Mouse (Mus musculus) heart, embryonic 16.5 days (tissue): Measurements from ENCODE around the gene Scgb1a1. TPM values are rescaled to one million over a fixed set of nuclear protein-coding genes. Genes with fewer than 3 reads are reported as not detected.

Experiments used
- ATAC-seq: fragments of 200-750 bp; cut with Nextera tagmentation; replicated peaks from 2 replicates; pipeline ENCODE4 v1.8.0; 2017; ENCODE audit warnings: moderate number of reproducible peaks; ENCODE audit not compliant: insufficient read depth, low FRiP score; ENCODE audit errors: extremely low read depth
- H3K27ac ChIP-seq: fragments of 300-500 bp; sonication (generic); 2 replicates; pipeline ENCODE4 v1.5.1; 2014; ENCODE audit warnings: mild to moderate bottlenecking, low read length, control low read depth, moderate library complexity
- H3K27me3 ChIP-seq: fragments of 300-500 bp; sonication (generic); 2 replicates; pipeline ENCODE4 v1.6.1; 2014; ENCODE audit warnings: low read length, mixed read lengths; ENCODE audit not compliant: control insufficient read depth, insufficient read depth
- H3K36me3 ChIP-seq: fragments of 300-500 bp; sonication (generic); 2 replicates; pipeline ENCODE4 v1.6.1; 2014; ENCODE audit not compliant: control insufficient read depth, insufficient read depth
- H3K4me1 ChIP-seq: fragments of 300-500 bp; sonication (generic); 2 replicates; pipeline ENCODE4 v1.6.1; 2014; ENCODE audit warnings: low read length, mixed read lengths; ENCODE audit not compliant: control insufficient read depth, insufficient read depth
- H3K4me2 ChIP-seq: fragments of 300-500 bp; sonication (generic); 2 replicates; pipeline ENCODE4 v1.6.1; 2014; ENCODE audit warnings: low read depth, mild to moderate bottlenecking, control low read depth, low read length
- H3K4me3 ChIP-seq: fragments of 300-500 bp; sonication (generic); 2 replicates; pipeline ENCODE4 v1.5.1; 2014; ENCODE audit warnings: mild to moderate bottlenecking, control low read depth, low read length
- H3K9ac ChIP-seq: fragments of 300-500 bp; sonication (generic); 2 replicates; pipeline ENCODE4 v1.6.1; 2014; ENCODE audit warnings: low read length, control low read depth
- H3K9me3 ChIP-seq: fragments of 300-500 bp; sonication (generic); replicated peaks from 2 replicates; pipeline ENCODE4 v1.6.1; 2016; ENCODE audit warnings: low read length; ENCODE audit not compliant: control insufficient read depth
- WGBS: fragments of 180-500 bp; shearing (Covaris S2); extraction: QIAGEN DNeasy Blood & Tissue Kit; methylation state at CpG from one replicate; pipeline ENCODE4 v1.1.7; 2014; 5-methylcytosine and 5-hydroxymethylcytosine counted together
- polyA plus RNA-seq: library from polyadenylated mRNA; unstranded; fragments of >200 nt; fragmentation: Nextera tagmentation; extraction: Ambion mirVana; gene quantifications from 2 replicates; pipeline ENCODE4 v1.2.1, GENCODE M21; 2015

Gene Scgb1a1
- polyA plus RNA-seq, 1 experiment from 2014 or later = 0.91 TPM

DNA sequence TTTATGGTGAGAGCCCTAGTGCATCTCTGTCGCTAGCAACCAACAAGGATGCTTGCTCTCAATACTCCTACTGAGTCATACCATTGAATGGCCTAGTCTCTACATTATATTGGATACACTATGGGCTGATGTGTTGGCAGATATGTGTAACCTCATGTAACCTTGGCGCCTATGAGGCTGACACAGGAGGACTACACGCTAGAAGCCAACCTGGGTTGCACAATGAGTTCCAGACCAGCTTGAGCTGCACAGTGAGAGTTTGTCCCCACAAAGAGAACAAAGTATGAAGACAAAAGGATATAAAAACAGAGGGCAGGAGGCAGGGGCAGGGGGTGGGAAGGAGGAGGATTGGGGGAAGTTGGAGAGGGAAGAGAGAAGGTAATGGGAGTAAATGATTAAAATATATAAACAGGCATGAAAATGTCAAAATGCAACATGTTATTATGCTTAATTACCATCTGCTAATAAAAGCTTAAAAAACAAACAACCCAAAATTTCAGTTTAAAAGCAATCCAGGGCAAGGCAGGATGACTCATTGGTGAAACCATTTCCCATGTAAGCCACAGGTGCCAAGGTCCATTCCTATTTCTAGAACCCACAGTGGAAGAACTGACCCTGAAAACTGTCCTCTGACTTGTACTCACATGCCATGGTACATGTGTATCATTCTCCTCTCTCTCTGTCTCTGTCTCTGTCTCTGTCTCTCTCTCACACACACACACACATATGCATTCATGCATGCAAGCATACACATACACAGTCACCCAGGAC lies 32.1 kb upstream of the Scgb1a1 start:
- no peaks in the 10 kb centered on the region for H3K9me3 ChIP-seq
- 94% methylated on average over 3 of the region's 3 CpGs for WGBS
- no peak for ATAC-seq
- no peak overlapping the region for H3K4me2 ChIP-seq
- H3K36me3 ChIP-seq = no peaks in the 10 kb centered on the region; the same call in 1 of the 2 replicates
- H3K9ac ChIP-seq = no peak overlapping the region
- H3K4me3 ChIP-seq = no peak overlapping the region
- H3K27me3 ChIP-seq = no peaks in the 10 kb centered on the region
- H3K27ac ChIP-seq = no peak overlapping the region
- H3K4me1 ChIP-seq = peaks cover 12% of the 10 kb centered on the region

DNA sequence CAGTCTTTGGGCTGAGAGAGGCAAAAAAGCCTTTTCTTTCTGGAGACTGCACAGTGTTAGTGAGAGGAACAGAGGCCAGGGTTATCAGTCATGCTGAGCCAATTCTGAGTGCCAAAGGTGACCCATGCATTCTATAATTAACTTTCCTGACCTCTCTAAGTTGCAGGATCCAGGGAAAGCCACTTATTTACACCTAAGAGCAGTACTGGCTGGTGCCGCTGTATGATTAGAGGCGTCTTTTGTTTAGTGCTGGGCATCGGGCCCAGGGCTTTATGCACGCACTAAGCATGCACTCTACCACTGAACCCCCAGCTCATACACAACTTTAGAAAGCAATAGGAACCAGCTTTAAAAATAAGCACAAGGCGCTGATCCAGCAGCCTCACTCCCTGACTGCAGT lies 29.5 kb upstream of the Scgb1a1 start:
- H3K27ac ChIP-seq = peak overlapping the region; percentile 84
- peaks cover 12% of the 10 kb centered on the region for H3K4me1 ChIP-seq
- H3K9me3 ChIP-seq = no peaks in the 10 kb centered on the region
- WGBS = 40% methylated on average over 5 of the region's 5 CpGs
- no peaks in the 10 kb centered on the region for H3K27me3 ChIP-seq
- no peak overlapping the region for H3K4me3 ChIP-seq
- H3K4me2 ChIP-seq = peak overlapping the region; percentile 30
- peak; percentile 95 for ATAC-seq
- peak overlapping the region; percentile 35; the same call in 1 of the 2 replicates for H3K9ac ChIP-seq
- H3K36me3 ChIP-seq = peaks cover 8% of the 10 kb centered on the region

- H3K27me3 ChIP-seq = no peaks in the 10 kb centered on the region
- H3K9ac ChIP-seq = no peak overlapping the region
- no peak overlapping the region for H3K4me3 ChIP-seq
- no peak overlapping the region for H3K27ac ChIP-seq
- H3K4me1 ChIP-seq = peaks cover 12% of the 10 kb centered on the region
- peaks cover 8% of the 10 kb centered on the region for H3K36me3 ChIP-seq
- no peak overlapping the region for H3K4me2 ChIP-seq
- H3K9me3 ChIP-seq = no peaks in the 10 kb centered on the region
- no peak for ATAC-seq
- 73% methylated on average over 4 of the region's 4 CpGs for WGBS
These were observed 28.5 kb upstream of the Scgb1a1 start for GRCm38 (mm10) chr19:9116268-9116667.

DNA sequence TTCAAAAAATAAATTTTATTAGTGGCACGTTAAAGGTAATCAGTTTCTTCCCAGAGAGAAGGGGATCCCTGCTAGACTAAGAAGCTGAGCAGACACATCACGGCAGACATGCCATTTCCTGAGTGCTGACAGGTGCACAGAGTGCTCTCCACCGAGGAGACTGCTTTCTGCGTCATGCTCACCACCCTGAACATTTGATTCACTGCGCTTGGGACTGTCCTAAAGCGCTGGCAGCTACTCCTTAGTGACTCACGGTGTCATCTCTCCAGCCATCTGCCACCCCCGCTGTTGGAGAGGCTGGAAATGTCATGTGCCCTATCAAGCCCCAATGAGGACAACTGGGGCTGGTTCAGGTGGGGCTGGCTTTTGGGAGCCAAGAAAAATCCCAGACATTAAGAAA lies 24.3 kb upstream of the Scgb1a1 start:
- H3K4me1 ChIP-seq = peaks cover 8% of the 10 kb centered on the region
- H3K9me3 ChIP-seq = no peaks in the 10 kb centered on the region
- 50% methylated on average over 8 of the region's 8 CpGs for WGBS
- no peaks in the 10 kb centered on the region for H3K27me3 ChIP-seq
- peaks cover 8% of the 10 kb centered on the region for H3K36me3 ChIP-seq
- no peak for ATAC-seq
- H3K4me2 ChIP-seq = no peak overlapping the region
- no peak overlapping the region for H3K4me3 ChIP-seq
- no peak overlapping the region for H3K27ac ChIP-seq
- no peak overlapping the region for H3K9ac ChIP-seq

- WGBS = 44% methylated on average over 4 of the region's 4 CpGs
- ATAC-seq = peak; percentile 47
- Histone ChIP-seq H3K9ac (no peak overlapping the region), H3K4me3 (no peak overlapping the region), H3K9me3 (no peaks in the 10 kb centered on the region), H3K4me2 (no peak overlapping the region), H3K4me1 (peaks cover 19% of the 10 kb centered on the region), H3K27me3 (no peaks in the 10 kb centered on the region), H3K36me3 (peaks cover 8% of the 10 kb centered on the region; the same call in 1 of the 2 replicates), H3K27ac (no peak overlapping the region)
These were observed 22.6 kb upstream of the Scgb1a1 start for GRCm38 (mm10) chr19:9110182-9110869.

DNA sequence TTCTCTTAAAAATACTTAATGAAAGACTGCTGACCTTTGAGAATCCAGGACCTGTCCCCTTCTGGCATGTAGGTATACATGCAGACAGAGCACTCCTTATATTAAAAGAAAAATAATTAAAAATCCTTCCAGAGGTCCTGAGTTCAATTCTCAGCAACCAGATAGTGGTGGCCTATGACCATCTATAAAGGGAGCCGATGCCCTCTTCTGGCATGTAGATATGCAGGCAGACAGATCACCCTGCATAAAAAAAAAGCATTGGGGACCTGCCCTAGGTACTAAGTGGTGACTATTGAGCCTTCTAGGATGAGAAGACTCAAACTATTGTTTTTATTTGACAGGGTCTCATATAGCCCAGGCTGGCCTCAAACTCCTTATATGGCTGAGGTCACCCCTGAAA lies 20.8 kb upstream of the Scgb1a1 start:
- Histone ChIP-seq H3K4me1 (peaks cover 19% of the 10 kb centered on the region), H3K9ac (no peak overlapping the region), H3K9me3 (no peaks in the 10 kb centered on the region), H3K4me3 (no peak overlapping the region), H3K4me2 (no peak overlapping the region), H3K27ac (no peak overlapping the region), H3K27me3 (no peaks in the 10 kb centered on the region), H3K36me3 (peaks cover 6% of the 10 kb centered on the region; the same call in 1 of the 2 replicates)
- WGBS = 70% methylated on average over 1 of the region's 1 CpGs
- ATAC-seq = no peak

DNA sequence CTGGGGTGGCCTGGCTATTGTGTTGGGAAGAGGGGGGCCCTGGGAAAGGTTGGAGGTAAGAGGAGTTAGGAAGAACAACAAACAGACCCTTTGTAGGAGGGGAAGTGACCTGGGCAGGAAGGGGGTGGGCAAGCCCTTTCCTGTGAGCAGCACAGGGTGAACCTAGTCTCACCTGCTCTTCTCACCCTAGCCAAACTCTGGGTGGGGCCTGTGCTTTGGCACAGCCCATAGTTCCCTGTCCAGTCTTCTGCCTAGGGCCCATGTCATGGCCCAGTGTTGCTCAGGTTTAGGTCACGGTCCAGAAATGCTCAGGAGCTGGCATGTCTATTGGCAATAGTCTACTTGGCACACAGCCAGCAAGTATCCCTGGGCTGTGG lies 19.6 kb upstream of the Scgb1a1 start:
- no peak overlapping the region for H3K9ac ChIP-seq

GRCm38 (mm10) chr19:9106751-9107378 lies 19.1 kb upstream of the Scgb1a1 start:
- Histone ChIP-seq H3K9me3 (no peaks in the 10 kb centered on the region), H3K4me2 (no peak overlapping the region), H3K9ac (peak overlapping the region; percentile 24; the same call in 1 of the 2 replicates), H3K4me3 (no peak overlapping the region), H3K27me3 (no peaks in the 10 kb centered on the region), H3K27ac (peak overlapping the region; percentile 36; the same call in 1 of the 2 replicates), H3K4me1 (peaks cover 19% of the 10 kb centered on the region), H3K36me3 (no peaks in the 10 kb centered on the region)
- 0 out of 2 replicates have a peak, but pooled peaks have one; percentile 59 for ATAC-seq
- 16% methylated on average over 4 of the region's 4 CpGs for WGBS

More for the DNA sequence above, 19.6 kb upstream of the Scgb1a1 start:
- no peaks in the 10 kb centered on the region for H3K36me3 ChIP-seq
- no peaks in the 10 kb centered on the region for H3K9me3 ChIP-seq
- no peaks in the 10 kb centered on the region for H3K27me3 ChIP-seq
- peak overlapping the region; percentile 7; the same call in 1 of the 2 replicates for H3K27ac ChIP-seq
- no peak overlapping the region for H3K4me3 ChIP-seq
- peaks cover 19% of the 10 kb centered on the region for H3K4me1 ChIP-seq
- 70% methylated on average over 1 of the region's 1 CpGs for WGBS
- no peak overlapping the region for H3K4me2 ChIP-seq
- ATAC-seq = 0 out of 2 replicates have a peak, but pooled peaks have one; percentile 21
